Mouse (Mus musculus) heart, adult 18-20 months (tissue): ENCODE data around the gene Olfr1535. TPM values are rescaled to one million over a fixed set of nuclear protein-coding genes. Genes with fewer than 3 reads are reported as not detected.

Source experiments
- DNase-seq, 2 experiments: peaks; one replicate each; pipeline ENCODE4 v3.0.0; 2021 to 2022; ENCODE audit warnings: mixed read lengths in 1 of 2
- long read RNA-seq, 2 experiments: library from polyadenylated mRNA; stranded (forward); transcript quantifications; one replicate each; pipeline ENCODE4 v2.0.0; 2021
- total RNA-seq, 2 experiments: library from RNA; stranded (reverse); gene quantifications; 2 replicates each; pipeline ENCODE4 v1.2.3; 2021

The Olfr1535 gene
- not detected for total RNA-seq
- long read RNA-seq, experiment 1: 0 reads
- long read RNA-seq, experiment 2: 0 reads

- DNase-seq: no peak
These were observed at the start of gene Olfr1535 for GRCm38 (mm10) chr13:21559793-21560192. TSS of gene Olfr1535 (minus strand) at chr13:21559893.

GRCm38 (mm10) chr13:21591618-21592017 lies 31.9 kb upstream of the Olfr1535 start:
- DNase-seq: no peak

- no peak for DNase-seq
These were observed 22.0 kb upstream of the Olfr1535 start, which contains the start of gene Olfr1364 for GRCm38 (mm10) chr13:21581659-21582058. TSS of gene Olfr1364 (minus strand) at chr13:21581759.

- DNase-seq: no peak
These were observed 9.1 kb downstream of the Olfr1535 start for GRCm38 (mm10) chr13:21550416-21551110.

- no peak for DNase-seq
These were observed 10.2 kb downstream of the Olfr1535 start for GRCm38 (mm10) chr13:21549487-21549886.

GRCm38 (mm10) chr13:21542708-21543107 lies 17.0 kb downstream of the Olfr1535 start, which contains the start of gene Olfr1366:
TSS of gene Olfr1366 (minus strand) at chr13:21542808.
- DNase-seq: no peak

GRCm38 (mm10) chr13:21530781-21531201 lies 28.9 kb downstream of the Olfr1535 start, which contains the start of gene Zkscan8:
TSS of gene Zkscan8 (minus strand) at chr13:21531120.
- peak; percentile 93 to 96 for DNase-seq

GRCm38 (mm10) chr13:21530136-21530535 lies 29.6 kb downstream of the Olfr1535 start:
- DNase-seq: no peak

- DNase-seq: peak; percentile 87 to 89
These were observed 53.5 kb downstream of the Olfr1535 start for GRCm38 (mm10) chr13:21506221-21506649.

Other genes with a start within 250 kb of the Olfr1535 start
- gene Gpx6, start 247.8 kb downstream of the Olfr1535 start, total RNA-seq: not detected
- gene Olfr1367, start 213.0 kb downstream of the Olfr1535 start, total RNA-seq: not detected
- 1 to 10 TPM; 5.5 to 5.9 TPM for gene Zscan12, start 197.1 kb downstream of the Olfr1535 start, total RNA-seq
- gene Zkscan3, start 157.1 kb downstream of the Olfr1535 start, total RNA-seq: 10 to 100 TPM; 28.5 to 31.4 TPM
- under 1 TPM; 0.35 to 0.54 TPM for gene Pgbd1, start 118.8 kb downstream of the Olfr1535 start, total RNA-seq
- gene Zscan26, start 106.2 kb downstream of the Olfr1535 start, total RNA-seq: 10 to 100 TPM; 22.2 to 25.9 TPM
- gene Nkapl, start 91.4 kb downstream of the Olfr1535 start, total RNA-seq: under 1 TPM; 0.44 to 0.52 TPM
- 1 to 10 TPM in 1 of 2 experiments, under 1 TPM in 1; 0.79 to 1.3 TPM for gene Zkscan4, start 81.0 kb downstream of the Olfr1535 start, total RNA-seq
- gene Gm10065, start 80.5 kb downstream of the Olfr1535 start, total RNA-seq: not detected
- gene AK157302, start 64.7 kb downstream of the Olfr1535 start, total RNA-seq: 10 to 100 TPM; 25.7 to 26.8 TPM
- gene Gm11273, start 58.5 kb downstream of the Olfr1535 start, total RNA-seq: 100 to 1,000 TPM; 222 to 251 TPM
- 10 to 100 TPM in 1 of 2 experiments, 1 to 10 TPM in 1; 9.9 to 10.7 TPM for gene Zkscan8, start 28.8 kb downstream of the Olfr1535 start, total RNA-seq
- gene Olfr1366, start 17.1 kb downstream of the Olfr1535 start, total RNA-seq: not detected
- not detected for gene Olfr1364, start 21.9 kb upstream of the Olfr1535 start, total RNA-seq
- not detected for gene Olfr1362, start 54.1 kb upstream of the Olfr1535 start, total RNA-seq
- gene Olfr11, start 82.6 kb upstream of the Olfr1535 start, total RNA-seq: not detected
- gene Olfr1361, start 103.5 kb upstream of the Olfr1535 start, total RNA-seq: not detected
- gene Olfr1360, start 117.5 kb upstream of the Olfr1535 start, total RNA-seq: not detected
- gene Olfr1359, start 138.2 kb upstream of the Olfr1535 start, total RNA-seq: not detected
- gene Hist1h2bl, start 156.2 kb upstream of the Olfr1535 start, total RNA-seq: 10 to 100 TPM in 1 of 2 experiments, 1 to 10 TPM in 1; 7.7 to 11.5 TPM
- 10 to 100 TPM in 1 of 2 experiments, 1 to 10 TPM in 1; 4.0 to 15.4 TPM for gene Hist1h2ai, start 156.5 kb upstream of the Olfr1535 start, total RNA-seq
- gene Hist1h3h, start 157.8 kb upstream of the Olfr1535 start, total RNA-seq: 10 to 100 TPM; 11.0 to 14.3 TPM
- gene Hist1h2bm, start 162.2 kb upstream of the Olfr1535 start, total RNA-seq: 1 to 10 TPM; 2.0 to 3.6 TPM
- 1 to 10 TPM; 1.9 to 3.4 TPM for gene Hist1h4j, start 175.2 kb upstream of the Olfr1535 start, total RNA-seq
- 10 to 100 TPM; 39.5 to 45.0 TPM for gene Hist1h4k, start 190.6 kb upstream of the Olfr1535 start, total RNA-seq
- 1 to 10 TPM; 2.5 to 4.6 TPM for gene Hist1h2ak, start 193.9 kb upstream of the Olfr1535 start, total RNA-seq
- 1 to 10 TPM; 4.3 to 4.8 TPM for gene Hist1h2bn, start 194.2 kb upstream of the Olfr1535 start, total RNA-seq
- 1 to 10 TPM; 3.5 to 4.0 TPM for gene Hist1h1b, start 220.7 kb upstream of the Olfr1535 start, total RNA-seq
- 10 to 100 TPM; 10.2 to 11.2 TPM for gene Hist1h3i, start 223.5 kb upstream of the Olfr1535 start, total RNA-seq
- gene Hist1h2an, start 227.3 kb upstream of the Olfr1535 start, total RNA-seq: 1 to 10 TPM; 1.0 to 5.3 TPM
- gene Hist1h2bp, start 227.6 kb upstream of the Olfr1535 start, total RNA-seq: 1 to 10 TPM; 3.3 to 4.2 TPM